Mouse (Mus musculus) G1E (cell line): ENCODE measurements around the gene Dnal4.

Experiments used
- CTCF ChIP-seq: IDR thresholded peaks from 2 replicates; pipeline ENCODE4 v1.5.1; 2012; ENCODE audit warnings: low read depth, low read length, inconsistent platforms, mixed read lengths
- GATA1 ChIP-seq: IDR thresholded peaks from 2 replicates; pipeline ENCODE4 v1.6.1; 2012; ENCODE audit warnings: borderline replicate concordance, low read length, inconsistent platforms, mixed read lengths
- TAL1 ChIP-seq: conservative IDR thresholded peaks from 2 replicates; pipeline ENCODE4 v1.6.1; 2012; ENCODE audit warnings: low read depth, low read length, inconsistent platforms, mixed read lengths

GRCm38 (mm10) chr15:79798591-79798990 lies 20.9 kb upstream of the Dnal4 start:
- TF ChIP-seq CTCF = no peak
- no peak for TF ChIP-seq GATA1
- no peak for TF ChIP-seq TAL1
